Mouse (Mus musculus) retina, adult 2 months (tissue): ENCODE results near the gene Alox12.

Experiments used
- DNase-seq: peaks from one replicate; pipeline ENCODE4 v3.0.0-alpha.2; 2012; ENCODE audit warnings: low read depth, low spot score

The Alox12 gene

DNA sequence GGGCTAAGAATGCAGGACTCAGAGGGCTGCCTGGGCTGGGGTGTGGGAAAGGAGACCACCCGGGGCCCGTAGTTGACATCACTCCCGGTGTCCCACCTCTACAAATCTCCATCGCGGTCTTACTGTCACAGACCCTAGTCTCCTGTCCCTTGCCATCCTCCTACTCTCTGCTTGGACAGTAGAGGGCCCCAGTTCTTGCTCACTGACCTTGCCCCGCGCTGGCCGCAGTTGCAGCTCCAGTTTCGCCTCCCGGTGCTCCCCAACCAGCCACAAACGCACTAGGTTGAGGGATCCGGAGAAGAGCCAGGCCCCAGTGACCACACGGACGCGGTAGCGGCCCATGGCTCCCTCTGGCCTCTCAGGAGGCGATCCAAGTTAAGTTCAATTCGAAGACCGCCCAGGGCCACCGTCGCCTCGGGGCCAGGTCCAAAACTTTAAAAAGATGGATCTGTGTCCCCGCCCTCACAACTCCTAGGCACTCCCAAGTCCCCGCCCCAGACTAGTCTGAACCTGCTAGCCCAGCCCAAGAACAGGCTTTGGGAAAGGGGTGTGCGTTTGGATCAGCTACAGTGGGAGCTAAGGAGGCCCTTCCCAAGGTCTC is at the start of gene Alox12:
Gene Alox12, minus strand, starts transcription at position 423 of the 601 bp plus-strand sequence.
- no peak for DNase-seq

GRCm38 (mm10) chr11:70302293-70302692 is 47.1 kb upstream of the Alox12 start:
- DNase-seq: no peak

- DNase-seq: no peak
Observed at GRCm38 (mm10) chr11:70297836-70298454, 42.8 kb upstream of the Alox12 start.

GRCm38 (mm10) chr11:70297405-70297804 is 42.3 kb upstream of the Alox12 start:
- no peak for DNase-seq

- DNase-seq: no peak
Observed at GRCm38 (mm10) chr11:70293881-70294280, 38.7 kb upstream of the Alox12 start.

GRCm38 (mm10) chr11:70291235-70291634 is 36.1 kb upstream of the Alox12 start:
- no peak for DNase-seq

DNA sequence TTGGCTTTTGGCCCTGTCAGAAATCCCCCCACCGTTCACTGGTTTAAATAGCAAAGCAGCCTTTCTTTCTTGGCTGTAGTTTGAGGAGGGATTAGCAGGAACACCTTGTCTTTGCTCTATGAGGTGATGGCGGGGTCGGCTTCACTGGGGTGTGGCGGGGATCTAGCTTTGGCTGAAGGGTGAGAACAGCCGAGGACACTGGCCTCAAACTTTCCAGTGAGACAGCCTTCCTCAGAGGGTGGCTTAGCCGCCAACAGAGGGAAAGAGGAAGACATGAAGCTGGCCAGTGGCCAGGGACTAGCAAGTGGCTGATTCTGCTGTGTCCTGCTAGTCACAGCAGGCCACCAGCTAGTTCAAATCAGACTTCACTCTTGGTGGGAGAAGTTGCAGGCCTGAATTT is 34.1 kb upstream of the Alox12 start:
- no peak for DNase-seq

- no peak for DNase-seq
Observed at GRCm38 (mm10) chr11:70288102-70288501, 32.9 kb upstream of the Alox12 start.

DNA sequence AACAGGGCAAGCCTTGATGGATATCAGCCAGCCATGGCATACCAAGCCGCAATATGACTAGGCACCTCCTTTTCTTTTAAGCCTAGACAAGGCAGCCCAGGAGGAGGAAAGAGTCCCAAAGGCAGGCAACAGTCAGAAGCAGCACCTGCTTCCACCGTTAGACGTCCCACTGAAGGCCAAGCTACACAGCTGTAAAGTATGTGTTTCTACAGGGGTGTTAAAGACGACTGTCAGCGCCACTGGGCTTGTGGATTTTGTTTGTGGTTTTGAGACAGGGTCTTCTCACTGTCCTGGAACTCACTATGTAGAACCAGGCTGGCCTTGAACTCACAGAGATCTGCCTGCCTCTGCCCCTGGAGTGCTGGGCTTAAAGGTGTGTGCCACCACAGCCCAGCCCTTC is 30.5 kb upstream of the Alox12 start:
- DNase-seq: no peak

DNA sequence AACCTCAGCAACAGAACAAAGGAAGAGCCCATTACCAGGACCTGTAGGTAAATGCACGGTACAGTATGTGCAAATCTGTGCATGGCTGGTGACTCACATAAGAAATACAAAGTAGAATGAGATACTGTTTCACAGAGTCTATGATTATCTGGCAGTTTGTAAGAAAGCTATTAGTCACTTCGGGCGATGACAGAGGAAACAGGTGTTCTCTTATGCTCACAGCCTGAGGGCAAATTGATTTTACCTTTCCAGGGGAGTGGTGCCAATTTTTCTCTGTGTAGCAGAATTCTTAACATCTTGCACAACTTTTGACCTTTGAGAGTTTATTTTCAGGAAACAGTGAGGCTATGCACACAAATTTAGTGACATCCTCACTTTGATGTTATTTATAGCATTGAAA is 29.6 kb upstream of the Alox12 start:
- DNase-seq: no peak

DNA sequence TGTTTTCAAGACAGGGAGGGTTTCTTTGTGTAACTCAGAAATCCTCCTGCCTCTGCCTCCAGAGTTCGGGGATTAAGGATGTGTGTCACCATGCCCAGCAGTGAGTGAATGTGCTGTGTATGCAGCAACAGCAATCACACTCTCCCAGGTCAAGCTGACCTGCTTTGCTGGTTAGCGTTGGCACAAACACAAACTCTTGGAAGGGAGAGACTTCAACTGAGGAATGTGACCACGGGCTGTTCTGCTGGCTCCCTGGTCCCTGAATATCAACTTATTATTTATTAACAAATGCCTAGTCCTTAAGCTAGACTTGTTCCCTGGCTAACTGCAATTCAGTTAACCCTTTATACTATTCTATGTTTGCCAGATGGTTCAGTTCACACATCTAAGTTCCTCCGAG is 28.5 kb upstream of the Alox12 start:
- DNase-seq: no peak

DNA sequence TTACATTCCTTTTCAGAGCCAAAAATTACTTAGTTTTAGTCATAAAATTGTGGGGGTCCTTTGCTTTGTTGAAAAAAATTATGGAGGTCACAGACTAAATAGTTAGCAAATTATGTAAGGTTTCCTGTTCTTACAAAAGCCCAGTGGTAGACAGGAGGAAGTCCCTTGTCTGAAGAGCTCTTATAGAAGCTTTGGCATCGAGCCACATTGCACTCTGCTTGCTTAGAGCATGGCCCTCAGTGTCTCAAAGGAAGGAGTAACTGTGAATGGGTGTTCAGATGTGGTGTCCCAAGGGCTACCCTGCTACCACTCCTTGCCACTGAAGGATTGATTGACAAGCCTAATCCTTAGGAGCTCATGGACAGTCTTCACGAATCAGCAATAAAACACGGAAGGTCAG is 25.3 kb upstream of the Alox12 start:
- no peak for DNase-seq

GRCm38 (mm10) chr11:70278961-70279360 is 23.8 kb upstream of the Alox12 start:
- no peak for DNase-seq

GRCm38 (mm10) chr11:70271641-70272040 is 16.5 kb upstream of the Alox12 start:
- DNase-seq: no peak

- DNase-seq: no peak
Observed at GRCm38 (mm10) chr11:70266405-70266804, 11.3 kb upstream of the Alox12 start.

DNA sequence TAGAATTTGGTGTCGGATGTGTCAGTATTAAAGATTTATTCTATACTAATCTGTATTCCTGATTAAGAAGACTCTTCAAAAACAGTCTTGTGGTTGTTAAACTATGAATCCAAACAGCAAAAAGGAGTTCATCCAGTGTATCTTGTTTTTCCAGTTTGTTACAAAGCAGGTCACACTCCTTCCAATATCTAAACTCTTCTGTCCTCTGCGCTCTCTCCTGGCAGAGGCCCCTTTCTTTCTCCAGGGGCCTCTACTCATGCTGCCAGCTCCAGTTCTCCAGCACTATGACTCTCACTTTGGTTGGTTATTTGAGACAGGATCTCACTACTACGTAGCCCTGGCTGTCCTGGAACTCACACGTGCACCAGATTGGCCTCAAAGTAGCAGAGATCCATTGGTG is 10.7 kb upstream of the Alox12 start:
- DNase-seq: no peak

- DNase-seq: no peak
Observed at GRCm38 (mm10) chr11:70265252-70265651, 10.1 kb upstream of the Alox12 start.

DNA sequence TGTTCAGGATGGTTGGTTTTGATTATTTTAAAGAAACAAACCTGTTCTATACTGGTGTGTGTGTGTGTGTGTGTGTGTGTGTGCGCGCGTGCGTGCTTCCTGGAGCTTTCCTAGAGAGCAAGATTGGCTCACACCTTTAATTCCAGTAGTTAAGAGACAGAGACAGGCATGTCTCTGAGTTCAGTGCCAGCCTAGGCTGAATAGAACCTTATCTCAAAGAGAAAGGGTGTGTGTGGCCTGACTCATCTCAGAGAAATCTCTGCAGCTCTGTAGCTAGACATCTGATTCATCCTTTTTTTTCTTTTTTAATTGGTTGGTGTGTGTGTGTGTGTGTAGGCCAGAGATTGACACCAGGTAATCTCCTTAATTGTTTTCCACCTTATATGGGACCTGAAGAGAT is 3.9 kb upstream of the Alox12 start:
- DNase-seq: no peak

GRCm38 (mm10) chr11:70254337-70254736 is 816 bp downstream of the Alox12 start:
- DNase-seq: no peak

DNA sequence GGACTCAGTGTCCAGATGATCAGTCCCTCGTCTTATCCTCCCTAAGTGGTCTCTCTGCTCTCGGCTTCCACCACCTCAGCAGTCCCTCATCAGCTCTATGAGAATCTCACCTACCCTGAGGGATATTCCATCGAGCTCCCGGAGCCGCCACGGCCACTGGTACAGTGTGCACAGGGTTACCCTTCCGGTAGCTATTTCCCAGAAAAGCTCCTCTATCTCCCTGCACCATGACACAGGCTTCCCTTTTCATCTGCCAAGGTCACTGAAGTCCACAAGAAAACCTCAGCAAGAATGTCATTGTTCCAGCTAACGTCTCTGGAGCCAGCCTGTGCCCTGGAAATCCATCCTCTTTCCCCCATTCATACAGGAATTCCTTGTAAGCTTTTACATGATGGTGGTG is 3.3 kb downstream of the Alox12 start:
- DNase-seq: no peak

- no peak for DNase-seq
Observed at GRCm38 (mm10) chr11:70250150-70250549, 5.0 kb downstream of the Alox12 start.

GRCm38 (mm10) chr11:70247136-70247845 is 7.9 kb downstream of the Alox12 start:
- DNase-seq: peak; percentile 53

- no peak for DNase-seq
Observed at GRCm38 (mm10) chr11:70242591-70242990, 12.6 kb downstream of the Alox12 start.
